Comparison of ENCODE assay signal across 12 mouse cellular contexts in the genomic region with DNA sequence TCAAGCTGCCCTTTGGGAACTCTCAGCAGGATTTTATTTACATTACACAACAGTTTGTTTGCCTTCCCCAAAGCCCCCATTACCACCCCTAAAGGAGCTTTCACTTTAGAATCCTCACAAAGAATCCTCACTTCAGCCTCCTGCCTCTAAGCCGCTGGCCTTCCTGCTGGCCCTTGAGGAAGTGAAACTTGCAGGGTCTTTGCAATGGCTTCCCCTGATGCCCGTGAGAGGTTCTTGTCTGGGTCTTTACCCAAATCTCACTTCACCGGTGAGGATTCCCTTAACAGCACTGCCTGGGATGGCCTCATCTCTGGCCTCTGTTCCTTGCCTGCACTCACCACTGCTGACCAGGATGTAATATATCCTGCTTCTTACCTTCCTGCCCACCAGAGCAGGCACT. TPM values are rescaled to one million over a fixed set of nuclear protein-coding genes. Genes with fewer than 3 reads are reported as not detected.
DNase-seq lines count a peak whose midpoint lies in the region; ATAC-seq lines count a peak whose summit lies in the region.
"Had no signal": no experiment of that assay in that cellular context is flagged by ENCODE, and none has a peak within 500 bp of the region (broad histone marks: within the 10 kb centered on the region; RNA-seq: fewer than 3 reads in every experiment).

No protein-coding gene starts in this region.

- no peaks in the 10 kb centered on the region for H3K4me1 ChIP-seq in kidney, embryonic 16.5 days (ENCODE audit: insufficient read depth, low read length)
- peaks cover 20% of the 10 kb centered on the region for H3K4me1 ChIP-seq in liver, embryonic 13.5 days (replicated peaks)
- H3K4me1 ChIP-seq in hindbrain, embryonic 12.5 days, result peaks cover 10% of the 10 kb centered on the region

- ATAC-seq in kidney, embryonic 16.5 days (ENCODE audit: low FRiP score, low TSS enrichment), result no peak
- no peak for ATAC-seq in liver, embryonic 13.5 days (ENCODE audit: low read depth)
- ATAC-seq in hindbrain, embryonic 12.5 days (ENCODE audit: low FRiP score), result no peak

- H3K9me3 ChIP-seq in kidney, embryonic 16.5 days (ENCODE audit: low read length), result no peaks in the 10 kb centered on the region
- H3K9me3 ChIP-seq in liver, embryonic 13.5 days (replicated peaks), result no peaks in the 10 kb centered on the region
- H3K9me3 ChIP-seq in hindbrain, embryonic 12.5 days (replicated peaks), result no peaks in the 10 kb centered on the region

- H3K4me3 ChIP-seq in kidney, embryonic 16.5 days (ENCODE audit: low read length), result no peak overlapping the region
- H3K4me3 ChIP-seq in liver, embryonic 13.5 days (replicated peaks), result no peak overlapping the region
- H3K4me3 ChIP-seq in hindbrain, embryonic 12.5 days, result no peak overlapping the region

- H3K9ac ChIP-seq in kidney, embryonic 16.5 days (replicated peaks; ENCODE audit: low read length), result no peak overlapping the region
- no peak overlapping the region for H3K9ac ChIP-seq in liver, embryonic 13.5 days
- no peak overlapping the region for H3K9ac ChIP-seq in hindbrain, embryonic 12.5 days

- WGBS in kidney, embryonic 16.5 days, result 33% methylated on average over 3 of the region's 3 CpGs
- WGBS in liver, embryonic 13.5 days (ENCODE audit: insufficient replicate concordance), result 26% methylated on average over 3 of the region's 3 CpGs
- 11% methylated on average over 3 of the region's 3 CpGs for WGBS in hindbrain, embryonic 12.5 days

- no peaks in the 10 kb centered on the region for H3K36me3 ChIP-seq in kidney, embryonic 16.5 days (ENCODE audit: insufficient read depth, low read length)
- H3K36me3 ChIP-seq in liver, embryonic 13.5 days, result no peaks in the 10 kb centered on the region
- H3K36me3 ChIP-seq in hindbrain, embryonic 12.5 days, result no peaks in the 10 kb centered on the region

- no peak for DNase-seq in kidney, adult 8-10 months
- DNase-seq in spleen, postnatal 36 days (ENCODE audit: low spot score in 2 of 2), result peak; percentile 19
- no peak for DNase-seq in spleen, adult 12 weeks (ENCODE audit: low spot score)
- DNase-seq in liver, embryonic 13.5 days, result no peak
- DNase-seq in frontal cortex, adult 2 months (ENCODE audit: extremely low spot score in 1 of 2, low spot score in 1 of 2), result no peak

- H3K27me3 ChIP-seq in kidney, embryonic 16.5 days (ENCODE audit: insufficient read depth, low read length), result no peaks in the 10 kb centered on the region
- H3K27me3 ChIP-seq in liver, embryonic 13.5 days, result peaks cover 18% of the 10 kb centered on the region
- H3K27me3 ChIP-seq in hindbrain, embryonic 12.5 days, result peaks cover 19% of the 10 kb centered on the region

- H3K27ac ChIP-seq in kidney, embryonic 16.5 days (ENCODE audit: low read length), result peak overlapping the region; percentile 57
- H3K27ac ChIP-seq in liver, embryonic 13.5 days, result peak overlapping the region; percentile 24; the same call in 1 of the 2 replicates
- H3K27ac ChIP-seq in hindbrain, embryonic 12.5 days, result no peak overlapping the region
- H3K27ac ChIP-seq: hindbrain, postnatal 0 days had no signal

- H3K4me2 ChIP-seq in kidney, embryonic 16.5 days (replicated peaks; ENCODE audit: low read depth, low read length), result no peak overlapping the region
- 0 out of 2 replicates have a peak overlapping the region, but pooled peaks have one; percentile 22 for H3K4me2 ChIP-seq in liver, embryonic 13.5 days
- H3K4me2 ChIP-seq in hindbrain, embryonic 12.5 days (replicated peaks), result no peak overlapping the region
- H3K4me2 ChIP-seq: heart, embryonic 11.5 days had no signal

RNA-seq across cellular contexts. Expression of a gene that starts 0.5 kb away (rescaled TPM):
- polyA plus RNA-seq in kidney, embryonic 16.5 days (2015; fragmentation: Nextera tagmentation; extraction: Ambion mirVana), result not detected in 2 replicates
- not detected in 2 replicates for polyA plus RNA-seq in liver, embryonic 13.5 days (2015; fragmentation: Nextera tagmentation; extraction: Ambion mirVana)
- not detected in 2 replicates for polyA plus RNA-seq in hindbrain, embryonic 12.5 days (2016; fragmentation: Nextera tagmentation; extraction: Ambion mirVana)
- polyA plus RNA-seq in frontal cortex, adult 2 months (2012; rRNA removed), result not detected in 2 replicates
- polyA plus RNA-seq: forebrain, embryonic 16.5 days; hindbrain, postnatal 0 days; liver, adult 2 months; urinary bladder, adult 2 months had no signal

RNA-seq across cellular contexts. Expression of a gene that starts 19.0 kb away (rescaled TPM):
- polyA plus RNA-seq in kidney, embryonic 16.5 days (2015; fragmentation: Nextera tagmentation; extraction: Ambion mirVana), result 73.7 and 79.0 TPM in 2 replicates
- polyA plus RNA-seq in liver, embryonic 13.5 days (2015; fragmentation: Nextera tagmentation; extraction: Ambion mirVana), result 50.2 and 58.5 TPM in 2 replicates
- 91.0 and 93.0 TPM in 2 replicates for polyA plus RNA-seq in hindbrain, embryonic 12.5 days (2016; fragmentation: Nextera tagmentation; extraction: Ambion mirVana)
- polyA plus RNA-seq in frontal cortex, adult 2 months (2012; rRNA removed), result 27.9 and 29.8 TPM in 2 replicates

RNA-seq across cellular contexts. Expression of a gene that starts 57.0 kb away (rescaled TPM):
- not detected in 2 replicates for polyA plus RNA-seq in kidney, embryonic 16.5 days (2015; fragmentation: Nextera tagmentation; extraction: Ambion mirVana)
- not detected in 2 replicates for polyA plus RNA-seq in liver, embryonic 13.5 days (2015; fragmentation: Nextera tagmentation; extraction: Ambion mirVana)
- polyA plus RNA-seq in hindbrain, embryonic 12.5 days (2016; fragmentation: Nextera tagmentation; extraction: Ambion mirVana), result not detected in 2 replicates
- 0.11 and 0.14 TPM in 2 replicates for polyA plus RNA-seq in frontal cortex, adult 2 months (2012; rRNA removed)
- polyA plus RNA-seq: forebrain, embryonic 16.5 days; heart, embryonic 11.5 days; hindbrain, postnatal 0 days had no signal

Comparison
In these comparisons a context has a peak if more than half of its experiments do, and no peak if none do; other contexts are left out.
1. DNase-seq: peak in spleen, postnatal 36 days (2 of 2); none in kidney, adult 8-10 months (0 of 2), spleen, adult 12 weeks (single experiment), liver, embryonic 13.5 days (single experiment) and frontal cortex, adult 2 months (0 of 2).